Mouse (Mus musculus) lung, postnatal 0 days (tissue): ENCODE data around the gene Grm8. TPM values are rescaled to one million over a fixed set of nuclear protein-coding genes. Genes with fewer than 3 reads are reported as not detected.

Source experiments
- ATAC-seq: fragments of 200-750 bp; cut with Nextera tagmentation; 2 replicates; pipeline ENCODE4 v1.8.0; 2017; ENCODE audit warnings: moderate library complexity
- DNase-seq: peaks from one replicate; pipeline ENCODE4 v3.0.0-alpha.2; 2016; ENCODE audit warnings: low spot score
- H3K27ac ChIP-seq: fragments of 300-500 bp; sonication (generic); 2 replicates; pipeline ENCODE4 v1.5.1; 2014; ENCODE audit warnings: antibody characterized with exemption, mild to moderate bottlenecking, low read length, mixed read lengths
- H3K27me3 ChIP-seq: fragments of 300-500 bp; sonication (generic); replicated peaks from 2 replicates; pipeline ENCODE4 v1.6.1; 2014; ENCODE audit warnings: low read length, mixed read lengths; ENCODE audit not compliant: insufficient read depth
- H3K36me3 ChIP-seq: fragments of 300-500 bp; sonication (generic); 2 replicates; pipeline ENCODE4 v1.6.1; 2014; ENCODE audit warnings: low read length, mixed read lengths; ENCODE audit not compliant: insufficient read depth
- H3K4me1 ChIP-seq: fragments of 300-500 bp; sonication (generic); 2 replicates; pipeline ENCODE4 v1.6.1; 2014; ENCODE audit warnings: antibody characterized with exemption, low read depth, low read length, mixed read lengths; ENCODE audit not compliant: insufficient read depth
- H3K4me2 ChIP-seq: fragments of 300-500 bp; sonication (generic); replicated peaks from 2 replicates; pipeline ENCODE4 v1.6.1; 2014; ENCODE audit warnings: low read depth, mild to moderate bottlenecking, low read length, moderate library complexity, mixed read lengths
- H3K4me3 ChIP-seq: fragments of 300-500 bp; sonication (generic); 2 replicates; pipeline ENCODE4 v1.5.1; 2014; ENCODE audit warnings: low read depth, low read length
- H3K9ac ChIP-seq: fragments of 300-500 bp; sonication (generic); replicated peaks from 2 replicates; pipeline ENCODE4 v1.6.1; 2014; ENCODE audit warnings: low read depth, mild to moderate bottlenecking
- H3K9me3 ChIP-seq: fragments of 300-500 bp; sonication (generic); 2 replicates; pipeline ENCODE4 v1.6.1; 2016; ENCODE audit warnings: low read length, mixed read lengths
- CTCF ChIP-seq: IDR thresholded peaks from 2 replicates; pipeline ENCODE4 v1.5.1; 2016; ENCODE audit warnings: antibody characterized with exemption, mild to moderate bottlenecking
- EP300 ChIP-seq: IDR thresholded peaks from 2 replicates; pipeline ENCODE4 v1.6.1; 2016; ENCODE audit warnings: antibody characterized with exemption, mild to moderate bottlenecking, control low read depth
- WGBS: fragments of 180-500 bp; shearing (Covaris S2); extraction: QIAGEN DNeasy Blood & Tissue Kit; methylation state at CpG from one replicate; pipeline ENCODE4 v1.1.7; 2014; 5-methylcytosine and 5-hydroxymethylcytosine counted together
- polyA plus RNA-seq: library from polyadenylated mRNA; unstranded; fragments of >200 nt; fragmentation: Nextera tagmentation; extraction: Ambion mirVana; gene quantifications from 2 replicates; pipeline ENCODE4 v1.2.1, GENCODE M21; 2015

The Grm8 gene
- polyA plus RNA-seq, 1 experiment from 2014 or later, result not detected

- no peaks in the 10 kb centered on the region for H3K9me3 ChIP-seq
- H3K36me3 ChIP-seq, result no peaks in the 10 kb centered on the region
- no peak overlapping the region for H3K4me2 ChIP-seq
- no peak overlapping the region for H3K27ac ChIP-seq
- ATAC-seq (no peak), DNase-seq (no peak)
- 60% methylated on average over 5 of the region's 5 CpGs for WGBS
- no peak overlapping the region for H3K4me3 ChIP-seq
- no peaks in the 10 kb centered on the region for H3K27me3 ChIP-seq
- TF ChIP-seq CTCF (no peak), EP300 (no peak)
- no peaks in the 10 kb centered on the region for H3K4me1 ChIP-seq
- no peak overlapping the region for H3K9ac ChIP-seq
These were observed 674.0 kb downstream of the Grm8 start for GRCm38 (mm10) chr6:27460998-27461397.

GRCm38 (mm10) chr6:27408473-27408872 is 726.5 kb downstream of the Grm8 start:
- H3K27ac ChIP-seq, result no peak overlapping the region
- ATAC-seq (no peak), DNase-seq (no peak)
- no peak for TF ChIP-seq CTCF
- TF ChIP-seq EP300, result no peak
- H3K9ac ChIP-seq, result no peak overlapping the region
- H3K27me3 ChIP-seq, result no peaks in the 10 kb centered on the region
- H3K4me3 ChIP-seq, result no peak overlapping the region
- no peaks in the 10 kb centered on the region for H3K9me3 ChIP-seq
- no peaks in the 10 kb centered on the region for H3K36me3 ChIP-seq
- no peak overlapping the region for H3K4me2 ChIP-seq
- WGBS, result 65% methylated on average over 4 of the region's 4 CpGs
- H3K4me1 ChIP-seq, result no peaks in the 10 kb centered on the region

- no peak overlapping the region for H3K4me3 ChIP-seq
- no peaks in the 10 kb centered on the region for H3K27me3 ChIP-seq
- H3K27ac ChIP-seq, result no peak overlapping the region
- H3K4me1 ChIP-seq, result no peaks in the 10 kb centered on the region
- no peaks in the 10 kb centered on the region for H3K9me3 ChIP-seq
- no peak overlapping the region for H3K9ac ChIP-seq
- no peak overlapping the region for H3K4me2 ChIP-seq
- ATAC-seq, result no peak
- TF ChIP-seq CTCF, result no peak
- TF ChIP-seq EP300, result no peak
- no peak for DNase-seq
- no peaks in the 10 kb centered on the region for H3K36me3 ChIP-seq
These were observed 762.6 kb downstream of the Grm8 start for GRCm38 (mm10) chr6:27372416-27372815.

DNA sequence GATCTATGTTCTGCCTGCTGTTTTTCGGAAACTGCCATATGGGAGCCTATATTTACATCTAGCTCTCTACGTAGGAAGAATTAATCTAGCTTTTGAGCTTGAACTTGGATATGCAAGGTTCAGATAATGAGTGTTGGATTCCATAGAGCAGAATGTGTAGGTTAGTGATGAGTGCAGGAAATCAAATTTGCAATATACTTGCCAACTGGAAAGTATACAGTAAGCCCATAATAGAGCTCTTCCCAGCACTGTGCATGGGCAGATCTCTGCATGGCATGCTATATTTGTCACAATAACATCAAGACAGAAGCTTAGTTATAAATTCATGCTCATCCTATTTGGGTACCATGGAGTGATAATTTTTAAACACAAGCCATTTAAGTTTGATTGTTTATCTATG is 763.9 kb downstream of the Grm8 start:
- Histone ChIP-seq H3K4me3 (no peak overlapping the region), H3K27ac (no peak overlapping the region), H3K9me3 (no peaks in the 10 kb centered on the region), H3K4me1 (no peaks in the 10 kb centered on the region), H3K4me2 (no peak overlapping the region), H3K9ac (no peak overlapping the region), H3K27me3 (no peaks in the 10 kb centered on the region), H3K36me3 (no peaks in the 10 kb centered on the region)
- WGBS, result 51% methylated on average over 2 of the region's 2 CpGs
- no peak for ATAC-seq
- DNase-seq, result no peak
- no peak for TF ChIP-seq EP300
- TF ChIP-seq CTCF, result no peak

DNA sequence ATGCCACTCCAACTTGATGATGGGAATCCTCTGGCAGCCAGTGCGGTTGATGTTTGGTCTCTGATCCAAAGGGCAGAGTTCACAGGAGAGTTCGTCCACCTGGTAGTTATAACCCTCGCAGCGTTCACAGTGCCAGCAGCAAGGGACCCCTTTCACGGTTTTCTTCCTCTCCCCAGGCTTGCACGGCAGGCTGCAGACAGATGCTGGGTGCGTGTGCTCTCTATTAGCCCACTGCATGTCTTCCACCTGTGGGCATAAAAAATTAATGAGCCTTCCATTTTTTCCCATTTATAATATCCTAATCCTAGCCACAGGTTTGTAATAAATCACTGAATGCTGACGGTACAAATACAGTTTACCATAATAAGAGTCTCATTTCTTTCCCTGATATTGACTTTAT is 771.2 kb downstream of the Grm8 start:
- H3K9ac ChIP-seq, result no peak overlapping the region
- H3K4me1 ChIP-seq, result no peaks in the 10 kb centered on the region
- no peak overlapping the region for H3K4me3 ChIP-seq
- ATAC-seq (no peak), DNase-seq (no peak)
- 87% methylated on average over 8 of the region's 8 CpGs for WGBS
- H3K9me3 ChIP-seq, result no peaks in the 10 kb centered on the region
- no peaks in the 10 kb centered on the region for H3K36me3 ChIP-seq
- H3K27me3 ChIP-seq, result no peaks in the 10 kb centered on the region
- H3K27ac ChIP-seq, result no peak overlapping the region
- no peak overlapping the region for H3K4me2 ChIP-seq
- no peak for TF ChIP-seq EP300
- TF ChIP-seq CTCF, result no peak

DNA sequence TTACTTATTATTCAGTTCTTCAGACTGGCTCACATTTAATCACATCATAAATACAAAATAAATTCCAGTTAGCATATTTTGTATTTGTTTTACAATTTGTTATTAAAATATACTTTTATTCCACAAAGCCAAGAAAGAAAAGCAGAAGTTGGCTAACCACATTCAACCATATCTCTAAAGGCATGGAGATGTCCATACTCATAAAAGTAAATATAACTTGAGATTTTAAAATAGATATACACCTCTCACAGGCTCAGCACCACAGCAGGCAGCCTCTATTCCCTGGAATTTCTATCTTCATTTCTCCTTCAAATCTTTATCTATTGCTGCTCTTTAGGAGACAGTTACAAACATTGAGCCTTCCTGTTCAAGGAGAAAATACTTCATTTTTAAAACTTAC is 774.5 kb downstream of the Grm8 start:
- no peaks in the 10 kb centered on the region for H3K9me3 ChIP-seq
- H3K4me2 ChIP-seq, result no peak overlapping the region
- DNase-seq (no peak), ATAC-seq (no peak)
- H3K27ac ChIP-seq, result no peak overlapping the region
- no peaks in the 10 kb centered on the region for H3K27me3 ChIP-seq
- no peak overlapping the region for H3K9ac ChIP-seq
- TF ChIP-seq EP300 (no peak), CTCF (no peak)
- no peak overlapping the region for H3K4me3 ChIP-seq
- no peaks in the 10 kb centered on the region for H3K36me3 ChIP-seq
- no peaks in the 10 kb centered on the region for H3K4me1 ChIP-seq

GRCm38 (mm10) chr6:27351147-27351546 is 783.8 kb downstream of the Grm8 start:
- TF ChIP-seq CTCF (no peak), EP300 (no peak)
- H3K4me1 ChIP-seq, result no peaks in the 10 kb centered on the region
- H3K4me2 ChIP-seq, result no peak overlapping the region

More at GRCm38 (mm10) chr6:27351147-27351546, 783.8 kb downstream of the Grm8 start:
- Histone ChIP-seq H3K27me3 (no peaks in the 10 kb centered on the region), H3K27ac (no peak overlapping the region), H3K36me3 (no peaks in the 10 kb centered on the region), H3K4me3 (no peak overlapping the region), H3K9me3 (no peaks in the 10 kb centered on the region), H3K9ac (no peak overlapping the region)
- no peak for ATAC-seq
- 64% methylated on average over 4 of the region's 4 CpGs for WGBS
- DNase-seq, result no peak
